Mouse (Mus musculus): ENCODE measurements at regions not wholly inside any gene's neighbourhood (a gene's known extent, or its start where the extent isn't known, plus 50 kb on each side); places are given as distances from the start of the nearest gene placed in this dataset.

- ATAC-seq (ENCODE audit: low FRiP score) (no peak), DNase-seq (ENCODE audit: low spot score) (no peak)
- Histone ChIP-seq H3K4me1 (replicated peaks; ENCODE audit: control insufficient read depth, insufficient read depth, low read length) (no peaks in the 10 kb centered on the region), H3K36me3 (ENCODE audit: control insufficient read depth, insufficient read depth, low read length) (no peaks in the 10 kb centered on the region), H3K27ac (ENCODE audit: low read depth, low read length) (no peak overlapping the region), H3K9me3 (ENCODE audit: control insufficient read depth, low read length) (no peaks in the 10 kb centered on the region), H3K4me2 (replicated peaks; ENCODE audit: low read depth, low read length) (no peak overlapping the region), H3K4me3 (ENCODE audit: low read depth, low read length) (no peak overlapping the region), H3K27me3 (ENCODE audit: control insufficient read depth, insufficient read depth, low read length) (no peaks in the 10 kb centered on the region), H3K9ac (ENCODE audit: low read depth, low read length) (no peak overlapping the region)
- 86% methylated on average over 9 of the region's 9 CpGs for WGBS
These were observed 412.1 kb upstream of the Adgrl2 start for GRCm38 (mm10) chr3:149402496-149402895.

DNA sequence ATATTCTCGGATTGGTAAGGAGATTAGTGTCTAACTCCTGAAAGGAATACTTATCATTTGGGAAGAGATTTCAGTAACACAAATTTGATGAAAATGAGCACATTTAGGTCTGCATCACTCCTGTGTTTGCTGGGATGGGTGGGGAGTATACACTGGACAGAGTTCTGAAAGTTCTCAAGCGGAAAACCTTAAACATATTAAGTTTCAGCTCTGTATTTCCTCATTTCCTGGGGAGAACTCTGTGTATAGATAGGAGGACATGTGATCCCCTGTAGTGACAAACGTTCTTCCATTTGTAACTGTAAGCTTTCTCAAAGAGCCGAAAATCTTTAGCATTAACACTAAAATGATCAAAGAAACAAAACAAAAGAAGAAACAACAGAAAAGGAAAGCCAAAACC is 404.7 kb upstream of the Adgrl2 start:
- no peak overlapping the region for H3K27ac ChIP-seq (ENCODE audit: low read depth, low read length)
- WGBS, result 59% methylated on average over 4 of the region's 4 CpGs
- no peak overlapping the region for H3K4me3 ChIP-seq (ENCODE audit: low read depth, low read length)

DNA sequence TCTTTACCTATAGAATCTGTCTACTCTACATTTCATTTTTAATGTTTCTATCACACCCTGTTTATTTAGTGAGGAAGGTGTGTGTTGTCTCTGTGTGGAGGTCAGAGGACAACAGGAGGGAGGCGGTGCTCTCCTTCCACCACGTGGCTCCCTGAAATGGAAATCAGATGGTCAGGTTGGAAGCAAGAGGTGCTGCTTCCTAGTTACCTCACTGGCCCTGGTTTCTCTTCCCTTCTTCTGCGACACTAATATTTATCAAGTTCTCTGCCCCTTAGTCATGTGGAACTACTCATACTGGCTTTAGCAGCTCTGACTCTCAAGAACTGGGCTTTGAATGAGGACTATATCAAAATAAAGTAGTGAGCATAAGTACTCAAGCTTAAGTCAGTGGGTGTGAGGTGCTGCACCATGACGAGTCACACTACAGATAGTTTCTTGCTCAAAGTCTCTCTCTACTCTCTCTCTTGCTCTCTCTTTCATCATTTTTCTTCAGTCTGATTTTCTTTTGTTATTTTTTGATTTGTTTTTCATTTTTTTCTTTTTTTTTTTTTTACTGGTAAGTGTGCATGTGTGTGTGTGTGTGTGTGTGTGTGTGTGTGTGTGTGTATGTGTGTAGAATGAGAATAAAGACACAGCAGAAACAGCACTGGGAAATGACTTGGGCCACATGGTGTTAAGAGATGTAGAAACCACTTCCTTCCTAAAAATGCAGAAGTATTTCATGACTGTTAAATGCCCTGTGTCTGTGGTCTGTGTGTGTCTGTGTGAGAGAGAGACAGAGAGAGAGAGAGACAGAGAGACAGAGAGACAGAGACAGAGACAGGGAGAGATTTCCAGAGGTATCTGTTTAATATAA is 403.2 kb upstream of the Adgrl2 start:
- Histone ChIP-seq H3K36me3 (ENCODE audit: control insufficient read depth, insufficient read depth, low read length) (no peaks in the 10 kb centered on the region), H3K9ac (ENCODE audit: low read depth, low read length) (no peak overlapping the region), H3K27me3 (ENCODE audit: control insufficient read depth, insufficient read depth, low read length) (no peaks in the 10 kb centered on the region), H3K4me2 (replicated peaks; ENCODE audit: low read depth, low read length) (no peak overlapping the region), H3K4me3 (ENCODE audit: low read depth, low read length) (no peak overlapping the region), H3K9me3 (ENCODE audit: control insufficient read depth, low read length) (no peaks in the 10 kb centered on the region), H3K4me1 (replicated peaks; ENCODE audit: control insufficient read depth, insufficient read depth, low read length) (no peaks in the 10 kb centered on the region), H3K27ac (ENCODE audit: low read depth, low read length) (no peak overlapping the region)
- ATAC-seq (ENCODE audit: low FRiP score) (no peak), DNase-seq (ENCODE audit: low spot score) (no peak)
- 79% methylated on average over 4 of the region's 4 CpGs for WGBS

More for the DNA sequence above, 404.7 kb upstream of the Adgrl2 start:
- Histone ChIP-seq H3K4me1 (replicated peaks; ENCODE audit: control insufficient read depth, insufficient read depth, low read length) (no peaks in the 10 kb centered on the region), H3K9me3 (ENCODE audit: control insufficient read depth, low read length) (no peaks in the 10 kb centered on the region), H3K36me3 (ENCODE audit: control insufficient read depth, insufficient read depth, low read length) (no peaks in the 10 kb centered on the region), H3K4me2 (replicated peaks; ENCODE audit: low read depth, low read length) (no peak overlapping the region), H3K27me3 (ENCODE audit: control insufficient read depth, insufficient read depth, low read length) (no peaks in the 10 kb centered on the region), H3K9ac (ENCODE audit: low read depth, low read length) (no peak overlapping the region)
- no peak for ATAC-seq (ENCODE audit: low FRiP score)
- no peak for DNase-seq (ENCODE audit: low spot score)

- Histone ChIP-seq H3K9ac (ENCODE audit: low read depth, low read length) (no peak overlapping the region), H3K36me3 (ENCODE audit: control insufficient read depth, insufficient read depth, low read length) (no peaks in the 10 kb centered on the region), H3K4me3 (ENCODE audit: low read depth, low read length) (no peak overlapping the region), H3K9me3 (ENCODE audit: control insufficient read depth, low read length) (no peaks in the 10 kb centered on the region), H3K27me3 (ENCODE audit: control insufficient read depth, insufficient read depth, low read length) (no peaks in the 10 kb centered on the region), H3K4me1 (replicated peaks; ENCODE audit: control insufficient read depth, insufficient read depth, low read length) (no peaks in the 10 kb centered on the region), H3K27ac (ENCODE audit: low read depth, low read length) (no peak overlapping the region), H3K4me2 (replicated peaks; ENCODE audit: low read depth, low read length) (no peak overlapping the region)
- WGBS, result 94% methylated on average over 9 of the region's 9 CpGs
- DNase-seq (ENCODE audit: low spot score) (no peak), ATAC-seq (ENCODE audit: low FRiP score) (no peak)
These were observed 401.8 kb upstream of the Adgrl2 start for GRCm38 (mm10) chr3:149392164-149392563.

- no peak overlapping the region for H3K4me2 ChIP-seq (replicated peaks; ENCODE audit: low read depth, low read length)
- no peak overlapping the region for H3K27ac ChIP-seq (ENCODE audit: low read depth, low read length)
- DNase-seq (ENCODE audit: low spot score) (no peak), ATAC-seq (ENCODE audit: low FRiP score) (no peak)
- no peaks in the 10 kb centered on the region for H3K9me3 ChIP-seq (ENCODE audit: control insufficient read depth, low read length)
- H3K27me3 ChIP-seq (ENCODE audit: control insufficient read depth, insufficient read depth, low read length), result no peaks in the 10 kb centered on the region
- no peak overlapping the region for H3K9ac ChIP-seq (ENCODE audit: low read depth, low read length)
- no peaks in the 10 kb centered on the region for H3K4me1 ChIP-seq (replicated peaks; ENCODE audit: control insufficient read depth, insufficient read depth, low read length)
- no peak overlapping the region for H3K4me3 ChIP-seq (ENCODE audit: low read depth, low read length)
- 36% methylated on average over 3 of the region's 3 CpGs for WGBS
- no peaks in the 10 kb centered on the region for H3K36me3 ChIP-seq (ENCODE audit: control insufficient read depth, insufficient read depth, low read length)
These were observed 397.2 kb upstream of the Adgrl2 start for GRCm38 (mm10) chr3:149387537-149387936.

DNA sequence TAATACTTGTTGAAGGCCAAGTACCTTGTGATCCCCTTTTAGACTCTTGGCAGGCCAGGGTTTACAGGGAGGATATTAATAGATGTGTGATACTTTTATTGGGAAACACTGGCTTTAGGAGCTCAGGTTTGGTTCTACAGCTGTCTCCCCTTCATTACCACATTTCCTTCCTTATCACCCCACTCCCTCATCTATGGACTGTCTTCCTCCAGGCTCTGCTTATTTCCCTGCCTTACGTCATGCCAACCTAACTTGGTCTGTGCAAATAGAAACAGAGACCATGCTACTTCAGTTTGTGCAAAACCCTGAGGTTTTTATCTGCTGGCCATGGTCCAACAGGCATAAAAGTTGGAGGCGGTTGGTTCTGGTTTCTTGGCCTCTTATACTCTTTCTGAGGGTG is 395.7 kb upstream of the Adgrl2 start:
- Histone ChIP-seq H3K27me3 (ENCODE audit: control insufficient read depth, insufficient read depth, low read length) (no peaks in the 10 kb centered on the region), H3K4me1 (replicated peaks; ENCODE audit: control insufficient read depth, insufficient read depth, low read length) (no peaks in the 10 kb centered on the region), H3K9me3 (ENCODE audit: control insufficient read depth, low read length) (no peaks in the 10 kb centered on the region), H3K9ac (ENCODE audit: low read depth, low read length) (no peak overlapping the region), H3K4me3 (ENCODE audit: low read depth, low read length) (no peak overlapping the region), H3K27ac (ENCODE audit: low read depth, low read length) (no peak overlapping the region), H3K36me3 (ENCODE audit: control insufficient read depth, insufficient read depth, low read length) (no peaks in the 10 kb centered on the region), H3K4me2 (replicated peaks; ENCODE audit: low read depth, low read length) (no peak overlapping the region)
- 95% methylated on average over 2 of the region's 2 CpGs for WGBS
- ATAC-seq (ENCODE audit: low FRiP score) (no peak), DNase-seq (ENCODE audit: low spot score) (no peak)

- no peak for DNase-seq (ENCODE audit: low spot score)
These were observed 395.0 kb upstream of the Adgrl2 start for GRCm38 (mm10) chr3:149385336-149385735.

GRCm38 (mm10) chr3:149381559-149382245 is 391.3 kb upstream of the Adgrl2 start:
- 82% methylated on average over 10 of the region's 10 CpGs for WGBS
- no peaks in the 10 kb centered on the region for H3K36me3 ChIP-seq (ENCODE audit: control insufficient read depth, insufficient read depth, low read length)
- H3K9ac ChIP-seq (ENCODE audit: low read depth, low read length), result no peak overlapping the region
- ATAC-seq (ENCODE audit: low FRiP score), result no peak
- H3K27ac ChIP-seq (ENCODE audit: low read depth, low read length), result no peak overlapping the region
- no peaks in the 10 kb centered on the region for H3K4me1 ChIP-seq (replicated peaks; ENCODE audit: control insufficient read depth, insufficient read depth, low read length)
- no peak overlapping the region for H3K4me3 ChIP-seq (ENCODE audit: low read depth, low read length)
- no peak for DNase-seq (ENCODE audit: low spot score)
- H3K4me2 ChIP-seq (replicated peaks; ENCODE audit: low read depth, low read length), result no peak overlapping the region
- no peaks in the 10 kb centered on the region for H3K9me3 ChIP-seq (ENCODE audit: control insufficient read depth, low read length)
- H3K27me3 ChIP-seq (ENCODE audit: control insufficient read depth, insufficient read depth, low read length), result no peaks in the 10 kb centered on the region

More at GRCm38 (mm10) chr3:149385336-149385735, 395.0 kb upstream of the Adgrl2 start:
- no peak for ATAC-seq (ENCODE audit: low FRiP score)
- Histone ChIP-seq H3K4me1 (replicated peaks; ENCODE audit: control insufficient read depth, insufficient read depth, low read length) (no peaks in the 10 kb centered on the region), H3K27ac (ENCODE audit: low read depth, low read length) (no peak overlapping the region), H3K9ac (ENCODE audit: low read depth, low read length) (no peak overlapping the region), H3K27me3 (ENCODE audit: control insufficient read depth, insufficient read depth, low read length) (no peaks in the 10 kb centered on the region), H3K4me3 (ENCODE audit: low read depth, low read length) (no peak overlapping the region), H3K36me3 (ENCODE audit: control insufficient read depth, insufficient read depth, low read length) (no peaks in the 10 kb centered on the region), H3K4me2 (replicated peaks; ENCODE audit: low read depth, low read length) (no peak overlapping the region), H3K9me3 (ENCODE audit: control insufficient read depth, low read length) (no peaks in the 10 kb centered on the region)
- WGBS, result 39% methylated on average over 6 of the region's 6 CpGs

GRCm38 (mm10) chr3:149381051-149381450 is 390.7 kb upstream of the Adgrl2 start:
- ATAC-seq (ENCODE audit: low FRiP score) (no peak), DNase-seq (ENCODE audit: low spot score) (no peak)
- H3K4me1 ChIP-seq (replicated peaks; ENCODE audit: control insufficient read depth, insufficient read depth, low read length), result no peaks in the 10 kb centered on the region
- H3K9ac ChIP-seq (ENCODE audit: low read depth, low read length), result no peak overlapping the region
- H3K9me3 ChIP-seq (ENCODE audit: control insufficient read depth, low read length), result no peaks in the 10 kb centered on the region
- 75% methylated on average over 6 of the region's 6 CpGs for WGBS
- no peaks in the 10 kb centered on the region for H3K27me3 ChIP-seq (ENCODE audit: control insufficient read depth, insufficient read depth, low read length)
- no peak overlapping the region for H3K4me3 ChIP-seq (ENCODE audit: low read depth, low read length)
- no peaks in the 10 kb centered on the region for H3K36me3 ChIP-seq (ENCODE audit: control insufficient read depth, insufficient read depth, low read length)
- no peak overlapping the region for H3K27ac ChIP-seq (ENCODE audit: low read depth, low read length)
- H3K4me2 ChIP-seq (replicated peaks; ENCODE audit: low read depth, low read length), result no peak overlapping the region
